Mouse (Mus musculus): ENCODE data around the gene Ska2. TPM values are rescaled to one million over a fixed set of nuclear protein-coding genes. Genes with fewer than 3 reads are reported as not detected.

Ska2 gene
- 50.2 and 58.8 TPM in 2 replicates for polyA plus RNA-seq (2012; rRNA removed)

GRCm38 (mm10) chr11:87108755-87109518, at the start of gene Ska2:
Ska2 (plus strand) TSS chr11:87109234.

GRCm38 (mm10) chr11:87073866-87074440, 35.1 kb upstream of the Ska2 start, which contains the start of gene Gdpd1:
Gdpd1 (minus strand) TSS chr11:87074062.

GRCm38 (mm10) chr11:87086290-87086984, 22.6 kb upstream of the Ska2 start, which contains the start of gene Smg8:
Smg8 (minus strand) TSS chr11:87086774.

GRCm38 (mm10) chr11:87108409-87108754, 652 bp upstream of the Ska2 start, which contains the start of gene Prr11:
Prr11 (minus strand) TSS chr11:87108708.

GRCm38 (mm10) chr11:87126824-87127816, 18.1 kb downstream of the Ska2 start, which contains the start of gene Trim37:
Trim37 (plus strand) TSS chr11:87127077.

Other genes starting within 250 kb of the Ska2 start
- gene Ypel2, start 115.5 kb upstream of the Ska2 start, polyA plus RNA-seq (2012; rRNA removed), result 7.1 and 7.2 TPM in 2 replicates
- 60.0 and 75.1 TPM in 2 replicates for gene Gdpd1, start 35.2 kb upstream of the Ska2 start, polyA plus RNA-seq (2012; rRNA removed)
- 19.1 and 19.5 TPM in 2 replicates for gene Smg8, start 22.5 kb upstream of the Ska2 start, polyA plus RNA-seq (2012; rRNA removed)
- gene Prr11, start 526 bp upstream of the Ska2 start, polyA plus RNA-seq (2012; rRNA removed), result 10.5 and 12.8 TPM in 2 replicates
- 45.9 and 51.7 TPM in 2 replicates for gene Trim37, start 17.8 kb downstream of the Ska2 start, polyA plus RNA-seq (2012; rRNA removed)
- gene Ppm1e, start 249.8 kb downstream of the Ska2 start, polyA plus RNA-seq (2012; rRNA removed), result 41.7 and 46.5 TPM in 2 replicates